Mouse (Mus musculus) ovary, postnatal 14 days (tissue): ENCODE results near the gene Lrrc47.
A peak's percentile ranks its signal among the peaks of the same experiment; 100 is the strongest.

ENCODE experiments used
- DNase-seq: peaks from one replicate; pipeline ENCODE4 v3.0.0; 2022; ENCODE audit warnings: low spot score

Gene Lrrc47

GRCm38 (mm10) chr4:154011646-154012089 is at the start of gene Lrrc47:
Gene Lrrc47, plus strand, starts transcription at chr4:154011731.
- DNase-seq, result peak; percentile 66

GRCm38 (mm10) chr4:153962631-153963030 is 48.9 kb upstream of the Lrrc47 start:
- no peak for DNase-seq

- DNase-seq, result no peak
These were observed 44.9 kb upstream of the Lrrc47 start for GRCm38 (mm10) chr4:153966651-153967050.

- no peak for DNase-seq
These were observed 44.0 kb upstream of the Lrrc47 start for GRCm38 (mm10) chr4:153967556-153967955.

- DNase-seq, result no peak
These were observed 43.5 kb upstream of the Lrrc47 start for GRCm38 (mm10) chr4:153968063-153968462.

GRCm38 (mm10) chr4:153974431-153975291 is 36.9 kb upstream of the Lrrc47 start, which contains the start of the genes Dffb and Cep104:
Gene Dffb, minus strand, starts transcription at chr4:153975126.
Gene Cep104, plus strand, starts transcription at chr4:153975194.
- DNase-seq, result peak; percentile 94

- DNase-seq, result no peak
These were observed 36.3 kb upstream of the Lrrc47 start for GRCm38 (mm10) chr4:153975292-153975662.

- DNase-seq, result no peak
These were observed 35.8 kb upstream of the Lrrc47 start for GRCm38 (mm10) chr4:153975768-153976167.

GRCm38 (mm10) chr4:153979243-153979642 is 32.3 kb upstream of the Lrrc47 start:
- no peak for DNase-seq

- DNase-seq, result no peak
These were observed 31.1 kb upstream of the Lrrc47 start for GRCm38 (mm10) chr4:153980470-153980869.

GRCm38 (mm10) chr4:153992715-153993114 is 18.8 kb upstream of the Lrrc47 start:
- no peak for DNase-seq

- DNase-seq, result no peak
These were observed 18.0 kb upstream of the Lrrc47 start for GRCm38 (mm10) chr4:153993505-153993904.

- DNase-seq, result no peak
These were observed 6.0 kb upstream of the Lrrc47 start for GRCm38 (mm10) chr4:154005488-154005887.

GRCm38 (mm10) chr4:154006264-154006663 is 5.3 kb upstream of the Lrrc47 start:
- DNase-seq, result no peak

- no peak for DNase-seq
These were observed 3.8 kb upstream of the Lrrc47 start for GRCm38 (mm10) chr4:154007759-154008158.

- no peak for DNase-seq
These were observed 455 bp upstream of the Lrrc47 start for GRCm38 (mm10) chr4:154010907-154011645.

- DNase-seq, result no peak
These were observed 776 bp downstream of the Lrrc47 start for GRCm38 (mm10) chr4:154012132-154012882.

GRCm38 (mm10) chr4:154015476-154015875 is 3.9 kb downstream of the Lrrc47 start:
- DNase-seq, result no peak

GRCm38 (mm10) chr4:154019571-154019970 is 8.0 kb downstream of the Lrrc47 start:
- no peak for DNase-seq

- no peak for DNase-seq
These were observed 9.9 kb downstream of the Lrrc47 start for GRCm38 (mm10) chr4:154021432-154021831.

GRCm38 (mm10) chr4:154022407-154022806 is 10.9 kb downstream of the Lrrc47 start:
- DNase-seq, result peak; percentile 54

- no peak for DNase-seq
These were observed 11.3 kb downstream of the Lrrc47 start for GRCm38 (mm10) chr4:154022844-154023243.
